Mouse (Mus musculus) thymus, postnatal 10 days (tissue): ENCODE data around the gene Ppp1r12c.
"Not testable (repeated sequence)": the region's sequence is repeated elsewhere in the genome, so short reads cannot be mapped to it uniquely, and the experiment has no call there.

ENCODE experiments used
- DNase-seq, 2 experiments: peaks; one replicate each; pipeline ENCODE4 v3.0.0; 2021; ENCODE audit warnings: low spot score in 2 of 2

The Ppp1r12c gene

GRCm38 (mm10) chr7:4501558-4502397, at the start of gene Ppp1r12c:
Ppp1r12c (minus strand) TSS chr7:4501680.
- peak; percentile 92 to 93 for DNase-seq

- DNase-seq = no peak
Observed at GRCm38 (mm10) chr7:4547221-4547641, 45.8 kb upstream of the Ppp1r12c start, which contains the start of gene Syt5. Syt5 (minus strand) TSS chr7:4547541.

- no peak for DNase-seq
Observed at GRCm38 (mm10) chr7:4546591-4547131, 45.2 kb upstream of the Ppp1r12c start.

GRCm38 (mm10) chr7:4546050-4546449, 44.6 kb upstream of the Ppp1r12c start:
- DNase-seq = no peak

GRCm38 (mm10) chr7:4542013-4542412, 40.5 kb upstream of the Ppp1r12c start:
- DNase-seq = no peak

DNA sequence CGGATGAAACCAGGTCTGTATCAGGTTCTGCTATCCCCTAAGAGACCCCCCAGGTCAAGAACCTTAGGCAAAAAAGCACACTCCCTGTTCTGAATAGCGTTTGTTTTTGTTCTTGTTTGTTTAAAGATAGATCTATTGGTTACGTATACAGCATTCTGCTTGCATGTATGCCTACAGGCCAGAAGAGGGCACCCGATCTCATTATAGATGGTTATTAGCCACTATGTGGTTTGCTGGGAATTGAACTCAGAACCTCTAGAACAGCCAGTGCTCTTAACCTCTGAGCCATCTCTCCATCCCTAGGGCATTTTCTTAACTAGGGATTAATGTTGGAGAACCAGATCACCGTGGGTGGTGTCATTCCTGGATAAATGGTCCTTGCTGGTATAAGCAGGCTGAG, 39.9 kb upstream of the Ppp1r12c start:
- DNase-seq = no peak

- DNase-seq = no peak
Observed at GRCm38 (mm10) chr7:4539019-4539418, 37.5 kb upstream of the Ppp1r12c start.

- DNase-seq = no peak
Observed at GRCm38 (mm10) chr7:4537181-4537580, 35.7 kb upstream of the Ppp1r12c start.

GRCm38 (mm10) chr7:4536369-4536768, 34.9 kb upstream of the Ppp1r12c start:
- no peak for DNase-seq

- DNase-seq = no peak
Observed at GRCm38 (mm10) chr7:4532005-4532729, 30.7 kb upstream of the Ppp1r12c start, which contains the start of gene Dnaaf3. Dnaaf3 (minus strand) TSS chr7:4532453.

- DNase-seq = not testable (repeated sequence)
Observed at GRCm38 (mm10) chr7:4530166-4530565, 28.7 kb upstream of the Ppp1r12c start.

DNA sequence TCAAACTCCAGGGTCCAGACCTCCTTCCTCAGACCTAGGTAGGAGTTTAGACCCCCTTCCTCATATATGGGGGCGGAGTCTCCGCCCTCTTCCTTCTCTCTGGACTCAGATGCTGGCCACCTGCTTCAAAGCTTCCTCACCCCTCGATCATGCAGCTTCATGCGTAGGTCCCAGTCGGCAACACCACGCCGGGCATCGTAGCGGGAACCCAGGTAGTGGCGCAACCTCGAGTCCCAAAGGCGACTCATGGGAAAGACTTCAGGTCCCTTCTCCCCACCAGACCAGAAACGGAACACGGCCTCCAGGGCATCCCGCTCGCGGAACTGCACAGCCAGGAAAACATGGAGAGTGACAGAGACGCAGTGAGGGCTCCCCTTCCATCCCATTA, 25.8 kb upstream of the Ppp1r12c start:
- no peak for DNase-seq

- peak; percentile 62 to 71 for DNase-seq
Observed at GRCm38 (mm10) chr7:4526341-4527301, 25.1 kb upstream of the Ppp1r12c start.

DNA sequence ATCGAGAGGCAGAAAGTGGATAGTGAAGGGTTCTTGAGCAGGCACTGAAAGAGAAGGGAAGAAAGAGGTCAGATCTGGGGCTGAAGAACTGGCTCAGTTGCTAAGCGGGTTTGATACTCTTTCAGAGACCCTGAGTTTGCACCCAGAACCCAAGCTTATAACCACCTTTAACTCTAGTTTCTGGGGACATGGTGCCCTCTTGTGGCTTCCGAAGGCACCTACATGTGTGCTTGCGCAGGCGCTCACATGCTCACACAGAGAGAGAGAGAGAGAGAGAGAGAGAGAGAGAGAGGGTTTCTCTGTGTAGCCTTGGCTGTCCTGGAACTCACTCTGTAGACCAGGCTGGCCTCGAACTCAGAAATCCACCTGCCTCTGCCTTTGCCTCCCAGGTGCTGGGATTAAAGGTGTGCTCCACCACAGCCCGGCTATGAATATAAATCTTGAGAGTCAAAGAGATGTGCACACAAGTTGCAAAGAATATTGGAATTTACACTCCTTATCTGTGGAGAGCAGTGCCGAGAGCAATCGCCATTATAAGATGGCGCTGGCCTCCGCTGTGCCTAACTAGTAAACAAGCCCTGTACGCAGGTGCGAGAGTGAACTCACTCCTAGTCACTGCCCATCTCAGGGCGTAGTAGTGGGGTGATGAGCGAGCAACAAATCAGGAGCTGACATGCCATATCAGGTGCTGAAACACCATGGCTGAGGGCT, 22.9 kb upstream of the Ppp1r12c start, which contains the start of gene Tnni3:
Tnni3 (minus strand) TSS at position 18 of the 711 bp plus-strand sequence.
- peak in 1 of 2 experiments; percentile 54 for DNase-seq

DNA sequence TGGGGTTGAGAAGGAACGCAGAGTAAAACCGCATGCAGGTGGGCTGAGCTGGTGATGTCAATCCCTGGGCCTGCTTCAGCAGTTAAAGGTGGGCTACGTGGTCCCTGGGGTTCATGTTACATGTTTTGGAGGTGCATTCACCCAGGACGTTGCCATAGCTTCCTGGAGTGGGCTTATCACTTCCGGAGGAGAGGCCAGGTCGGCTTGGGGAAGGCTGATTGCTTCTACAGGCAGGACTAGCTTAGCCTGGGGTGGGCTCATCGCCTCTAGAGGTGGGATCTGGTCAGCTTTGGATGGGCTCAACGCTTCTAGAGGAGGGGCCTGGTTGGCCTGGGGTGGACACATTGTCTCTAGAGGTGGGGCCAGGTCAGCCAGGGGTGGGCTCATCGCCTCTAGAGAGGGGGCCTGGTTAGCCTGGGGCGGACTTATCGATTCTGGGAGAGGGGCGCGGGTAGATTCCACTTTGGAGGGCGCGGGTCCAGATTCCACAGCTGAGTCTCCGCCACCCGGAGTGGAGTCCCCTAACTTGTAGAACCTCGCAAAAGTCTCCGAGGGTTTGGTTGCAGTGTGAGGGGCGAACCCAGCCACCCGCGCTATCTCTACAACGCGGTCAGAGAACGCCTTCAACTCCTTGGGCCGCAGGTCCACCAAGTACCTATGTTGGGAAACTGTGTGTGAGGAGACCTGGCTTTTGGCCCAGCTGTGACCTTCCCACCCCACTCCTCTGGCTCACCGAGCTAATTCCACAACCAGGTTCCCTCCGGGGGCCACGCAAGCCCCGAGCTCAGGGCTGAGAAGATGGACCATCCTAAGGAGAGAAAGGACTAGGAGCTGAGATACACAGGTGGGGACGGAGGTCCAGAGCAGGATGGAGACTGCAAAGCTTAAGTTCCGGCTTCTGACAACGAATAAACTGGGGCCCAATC, 22.0 kb upstream of the Ppp1r12c start:
- no peak for DNase-seq

DNA sequence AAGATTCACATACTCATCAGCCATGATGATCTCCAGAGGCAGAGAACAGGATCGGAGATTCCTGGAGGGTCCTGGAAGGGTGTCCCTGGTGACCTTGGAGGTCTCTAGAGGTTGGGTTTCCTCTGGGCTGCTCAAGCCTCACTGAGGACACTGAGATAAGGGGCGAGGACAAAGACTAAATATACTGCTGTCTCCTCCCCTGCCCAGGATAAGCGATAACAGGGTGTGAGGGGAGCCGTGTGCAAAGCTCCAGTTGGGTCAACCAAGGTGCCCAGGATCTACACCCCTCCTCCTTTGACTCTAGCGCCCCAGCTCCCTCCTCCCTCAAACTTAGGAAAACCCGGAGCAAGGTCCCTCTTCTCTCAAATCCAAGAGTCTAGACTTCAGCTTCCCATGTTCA, 20.8 kb upstream of the Ppp1r12c start:
- no peak for DNase-seq

DNA sequence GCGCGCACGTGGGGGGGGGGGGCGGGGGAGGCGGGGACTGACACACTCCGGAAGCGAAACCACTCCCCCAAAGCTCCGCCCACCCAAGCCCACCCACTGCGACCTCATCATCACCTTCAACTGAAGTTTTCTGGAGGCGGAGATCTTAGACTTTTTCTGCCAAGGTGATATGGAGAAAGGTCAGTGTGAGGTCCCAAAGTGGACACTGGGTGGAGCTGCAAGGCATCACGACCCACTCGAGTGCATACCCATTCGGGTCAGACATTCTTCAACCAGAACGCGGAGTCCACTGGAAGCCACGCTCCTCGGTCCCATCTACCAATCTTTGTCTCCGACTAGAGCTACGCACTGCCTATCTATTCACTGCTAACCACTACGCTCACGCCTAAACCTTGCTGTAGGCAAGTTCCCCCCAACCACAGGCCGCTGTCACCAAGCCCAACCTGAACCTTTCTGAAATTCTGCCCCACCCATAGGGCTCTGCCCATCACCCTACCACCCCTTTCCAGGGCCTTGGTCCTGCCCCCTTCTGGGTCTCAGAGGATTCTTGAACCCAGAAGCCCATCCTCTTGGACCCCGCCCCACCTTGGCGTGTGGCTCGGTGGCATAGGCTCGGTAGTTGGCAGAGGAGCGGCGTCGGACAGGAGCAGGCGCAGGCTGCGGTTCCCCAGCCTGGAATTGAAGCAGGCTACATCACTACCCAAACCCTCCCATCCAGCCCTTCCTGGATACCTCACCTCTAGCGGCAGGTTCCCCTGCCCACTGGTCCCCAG, 19.9 kb upstream of the Ppp1r12c start:
- DNase-seq = peak in 1 of 2 experiments; percentile 39

DNA sequence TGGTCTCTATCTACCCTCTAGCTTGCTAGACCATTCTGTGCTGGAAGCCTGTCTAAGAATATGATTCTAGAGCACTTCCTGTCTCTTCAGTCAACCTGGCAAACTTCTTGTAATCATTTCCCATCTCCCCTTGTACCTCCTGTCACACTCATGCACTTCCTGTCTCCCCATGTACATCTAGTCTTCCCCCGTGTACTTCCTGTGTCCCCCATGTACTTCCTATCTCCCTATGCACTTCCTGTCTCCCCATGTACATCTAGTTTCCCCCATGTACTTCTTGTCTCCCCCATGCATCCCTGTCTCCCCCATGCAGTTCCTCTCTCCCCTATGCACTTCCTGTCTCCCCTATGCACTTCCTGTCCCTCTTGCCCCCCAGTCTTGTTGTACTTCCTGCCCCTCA, 17.0 kb upstream of the Ppp1r12c start:
- no peak for DNase-seq
